Mouse (Mus musculus) thymus, adult 2 months (tissue): ENCODE measurements at regions not wholly inside any gene's neighbourhood (a gene's known extent, or its start where the extent isn't known, plus 50 kb on each side); places are given as distances from the start of the nearest gene placed in this dataset.

Experiments
- DNase-seq: peaks from one replicate; pipeline ENCODE4 v3.0.0; 2021
- H3K27ac ChIP-seq: fragments of 200-500 bp; 2 replicates; pipeline ENCODE4 v1.5.1; 2012; ENCODE audit warnings: low read length, control low read depth; ENCODE audit not compliant: control insufficient read depth, insufficient read depth
- H3K27me3 ChIP-seq: fragments of 200-500 bp; 2 replicates; pipeline ENCODE4 v1.6.1; 2012; ENCODE audit warnings: mild to moderate bottlenecking, low read length, moderate library complexity, mixed read lengths; ENCODE audit not compliant: control insufficient read depth, insufficient read depth
- H3K36me3 ChIP-seq: fragments of 200-500 bp; 2 replicates; pipeline ENCODE4 v1.6.1; 2012; ENCODE audit warnings: mild to moderate bottlenecking, low read length, moderate library complexity; ENCODE audit not compliant: control insufficient read depth, insufficient read depth
- H3K4me1 ChIP-seq: fragments of 200-500 bp; replicated peaks from 2 replicates; pipeline ENCODE4 v1.6.1; 2012; ENCODE audit warnings: low read length; ENCODE audit not compliant: control insufficient read depth, insufficient read depth
- H3K4me3 ChIP-seq: fragments of 200-500 bp; 2 replicates; pipeline ENCODE4 v1.5.1; 2012; ENCODE audit warnings: mild to moderate bottlenecking, low read length, control low read depth, moderate library complexity; ENCODE audit not compliant: control insufficient read depth, insufficient read depth
- CTCF ChIP-seq: fragments of 200-500 bp; IDR thresholded peaks from 2 replicates; pipeline ENCODE4 v1.5.1; 2012; ENCODE audit warnings: mild to moderate bottlenecking, control low read depth, low read length, moderate library complexity, borderline replicate concordance; ENCODE audit not compliant: control insufficient read depth, poor library complexity, insufficient read depth; ENCODE audit errors: extremely low read depth
- POLR2A ChIP-seq: fragments of 200-500 bp; IDR thresholded peaks from 2 replicates; pipeline ENCODE4 v1.6.1; 2012; ENCODE audit warnings: mild to moderate bottlenecking, low read length, control low read depth, moderate library complexity; ENCODE audit not compliant: control insufficient read depth, poor library complexity, insufficient read depth; ENCODE audit errors: extremely low read depth
- WGBS: fragments of 180-500 bp; shearing (Covaris S2); methylation state at CpG from one replicate; pipeline ENCODE4 v1.1.7; 2018; 5-methylcytosine and 5-hydroxymethylcytosine counted together

GRCm38 (mm10) chr3:147786555-147786954 is 934.4 kb downstream of the Ttll7 start:
- Histone ChIP-seq H3K4me3 (no peak overlapping the region), H3K4me1 (no peaks in the 10 kb centered on the region), H3K27me3 (no peaks in the 10 kb centered on the region), H3K36me3 (no peaks in the 10 kb centered on the region), H3K27ac (no peak overlapping the region)
- 83% methylated on average over 2 of the region's 2 CpGs for WGBS
- TF ChIP-seq POLR2A = no peak
- TF ChIP-seq CTCF = no peak
- DNase-seq = no peak

GRCm38 (mm10) chr3:147750842-147751191 is 898.6 kb downstream of the Ttll7 start:
- H3K4me3 ChIP-seq = no peak overlapping the region
- no peak for TF ChIP-seq POLR2A
- TF ChIP-seq CTCF = no peak
- no peaks in the 10 kb centered on the region for H3K4me1 ChIP-seq
- H3K27me3 ChIP-seq = no peaks in the 10 kb centered on the region
- DNase-seq = no peak
- 90% methylated on average over 1 of the region's 1 CpGs for WGBS
- no peak overlapping the region for H3K27ac ChIP-seq
- H3K36me3 ChIP-seq = no peaks in the 10 kb centered on the region

- no peaks in the 10 kb centered on the region for H3K4me1 ChIP-seq
- H3K36me3 ChIP-seq = no peaks in the 10 kb centered on the region
- WGBS = 90% methylated on average over 12 of the region's 12 CpGs
- no peak overlapping the region for H3K27ac ChIP-seq
- DNase-seq = no peak
- H3K4me3 ChIP-seq = no peak overlapping the region
- no peak for TF ChIP-seq POLR2A
- TF ChIP-seq CTCF = no peak
- no peaks in the 10 kb centered on the region for H3K27me3 ChIP-seq
Observed at GRCm38 (mm10) chr3:147749939-147750841, 898.0 kb downstream of the Ttll7 start.

- Histone ChIP-seq H3K36me3 (no peaks in the 10 kb centered on the region), H3K27me3 (no peaks in the 10 kb centered on the region), H3K4me1 (no peaks in the 10 kb centered on the region), H3K4me3 (no peak overlapping the region), H3K27ac (no peak overlapping the region)
- no peak for DNase-seq
- 91% methylated on average over 5 of the region's 5 CpGs for WGBS
- no peak for TF ChIP-seq CTCF
- no peak for TF ChIP-seq POLR2A
Observed at GRCm38 (mm10) chr3:147749442-147749841, 897.3 kb downstream of the Ttll7 start.

- DNase-seq = no peak
- H3K27ac ChIP-seq = no peak overlapping the region
- no peak overlapping the region for H3K4me3 ChIP-seq
- H3K27me3 ChIP-seq = no peaks in the 10 kb centered on the region
- H3K4me1 ChIP-seq = no peaks in the 10 kb centered on the region
- H3K36me3 ChIP-seq = no peaks in the 10 kb centered on the region
- WGBS = 89% methylated on average over 6 of the region's 6 CpGs
- TF ChIP-seq CTCF = no peak
- no peak for TF ChIP-seq POLR2A
Observed at GRCm38 (mm10) chr3:147736673-147737439, 884.7 kb downstream of the Ttll7 start.

- WGBS = 86% methylated on average over 4 of the region's 4 CpGs
- Histone ChIP-seq H3K4me1 (no peaks in the 10 kb centered on the region), H3K4me3 (no peak overlapping the region), H3K27ac (no peak overlapping the region), H3K36me3 (no peaks in the 10 kb centered on the region), H3K27me3 (no peaks in the 10 kb centered on the region)
- no peak for DNase-seq
- TF ChIP-seq POLR2A (no peak), CTCF (no peak)
Observed at GRCm38 (mm10) chr3:147716391-147716790, 864.2 kb downstream of the Ttll7 start.
